Mouse (Mus musculus): ENCODE measurements around the gene Tas2r104. TPM values are rescaled to one million over a fixed set of nuclear protein-coding genes. Genes with fewer than 3 reads are reported as not detected.
A peak's percentile ranks its signal among the peaks of the same experiment; 100 is the strongest.

Gene Tas2r104
- not detected in 2 replicates for polyA plus RNA-seq (2012; rRNA removed)

GRCm38 (mm10) chr6:131685644-131686043, at the start of gene Tas2r104:
TSS of gene Tas2r104 (minus strand) at chr6:131685744.
- no peak for DNase-seq (ENCODE audit: extremely low spot score in 1 of 2, low spot score in 1 of 2)

- peak in 1 of 2 experiments; percentile 0 for DNase-seq (ENCODE audit: extremely low spot score in 1 of 2, low spot score in 1 of 2)
Observed at GRCm38 (mm10) chr6:131712803-131713202, 27.3 kb upstream of the Tas2r104 start.

- no peak for DNase-seq (ENCODE audit: extremely low spot score in 1 of 2, low spot score in 1 of 2)
Observed at GRCm38 (mm10) chr6:131689963-131690362, 4.4 kb upstream of the Tas2r104 start, which contains the start of gene Tas2r114. TSS of gene Tas2r114 (minus strand) at chr6:131690063.

- DNase-seq (ENCODE audit: extremely low spot score in 1 of 2, low spot score in 1 of 2) = no peak
Observed at GRCm38 (mm10) chr6:131687395-131687794, 1.9 kb upstream of the Tas2r104 start, which contains the start of gene Tas2r105. TSS of gene Tas2r105 (minus strand) at chr6:131687495.

GRCm38 (mm10) chr6:131678786-131679185, 6.8 kb downstream of the Tas2r104 start, which contains the start of gene Tas2r106:
TSS of gene Tas2r106 (minus strand) at chr6:131678886.
- no peak for DNase-seq (ENCODE audit: extremely low spot score in 1 of 2, low spot score in 1 of 2)

GRCm38 (mm10) chr6:131660049-131660448, 25.5 kb downstream of the Tas2r104 start, which contains the start of gene Tas2r107:
TSS of gene Tas2r107 (minus strand) at chr6:131660149.
- DNase-seq (ENCODE audit: extremely low spot score in 1 of 2, low spot score in 1 of 2) = no peak

Other genes with a start within 250 kb of the Tas2r104 start
- gene 5430401F13Rik, start 199.3 kb downstream of the Tas2r104 start, polyA plus RNA-seq (2012; rRNA removed) = not detected in 2 replicates
- not detected in 2 replicates for gene Gm6619, start 199.3 kb downstream of the Tas2r104 start, polyA plus RNA-seq (2012; rRNA removed)
- not detected in 2 replicates for gene Tas2r130, start 54.8 kb downstream of the Tas2r104 start, polyA plus RNA-seq (2012; rRNA removed)
- not detected in 2 replicates for gene Tas2r107, start 25.6 kb downstream of the Tas2r104 start, polyA plus RNA-seq (2012; rRNA removed)
- gene Tas2r106, start 6.9 kb downstream of the Tas2r104 start, polyA plus RNA-seq (2012; rRNA removed) = not detected in 2 replicates
- gene Tas2r105, start 1.8 kb upstream of the Tas2r104 start, polyA plus RNA-seq (2012; rRNA removed) = not detected in 2 replicates
- gene Tas2r114, start 4.3 kb upstream of the Tas2r104 start, polyA plus RNA-seq (2012; rRNA removed) = not detected in 2 replicates

Data from frontal cortex, adult 2 months (tissue).